Mouse (Mus musculus) thymus, postnatal 36 days (tissue): ENCODE data around the gene B4galt4.
"Not testable (repeated sequence)": the region's sequence is repeated elsewhere in the genome, so short reads cannot be mapped to it uniquely, and the experiment has no call there.

ENCODE experiments used
- DNase-seq, 2 experiments: peaks; one replicate each; pipeline ENCODE4 v3.0.0; 2022; ENCODE audit warnings: mixed read lengths in 2 of 2

Gene B4galt4

GRCm38 (mm10) chr16:38742113-38742658 lies at the start of gene B4galt4:
Gene B4galt4, plus strand, starts transcription at chr16:38742264.
- DNase-seq: peak; percentile 61 to 69

- no peak for DNase-seq
Measured at GRCm38 (mm10) chr16:38694906-38695540, 47.0 kb upstream of the B4galt4 start.

- no peak for DNase-seq
Measured at GRCm38 (mm10) chr16:38695557-38695956, 46.5 kb upstream of the B4galt4 start.

GRCm38 (mm10) chr16:38697611-38698010 lies 44.5 kb upstream of the B4galt4 start:
- DNase-seq: no peak

- no peak for DNase-seq
Measured at GRCm38 (mm10) chr16:38700392-38701162, 41.5 kb upstream of the B4galt4 start.

GRCm38 (mm10) chr16:38701492-38702185 lies 40.4 kb upstream of the B4galt4 start:
- no peak for DNase-seq

- no peak for DNase-seq
Measured at GRCm38 (mm10) chr16:38702316-38702715, 39.7 kb upstream of the B4galt4 start.

GRCm38 (mm10) chr16:38703501-38703900 lies 38.6 kb upstream of the B4galt4 start:
- DNase-seq: no peak

GRCm38 (mm10) chr16:38705531-38706281 lies 36.4 kb upstream of the B4galt4 start:
- no peak for DNase-seq

GRCm38 (mm10) chr16:38706782-38707181 lies 35.3 kb upstream of the B4galt4 start:
- DNase-seq: no peak

GRCm38 (mm10) chr16:38708962-38709520 lies 33.0 kb upstream of the B4galt4 start:
- DNase-seq: no peak

GRCm38 (mm10) chr16:38711245-38711644 lies 30.8 kb upstream of the B4galt4 start:
- DNase-seq: no peak

- DNase-seq: peak; percentile 19 to 25
Measured at GRCm38 (mm10) chr16:38712105-38712504, 30.0 kb upstream of the B4galt4 start.

- DNase-seq: peak; percentile 77 to 80
Measured at GRCm38 (mm10) chr16:38712581-38713403, 29.3 kb upstream of the B4galt4 start, which contains the start of gene Arhgap31. Gene Arhgap31, minus strand, starts transcription at chr16:38713274.

GRCm38 (mm10) chr16:38713404-38714258 lies 28.4 kb upstream of the B4galt4 start:
- no peak for DNase-seq

GRCm38 (mm10) chr16:38714259-38714526 lies 27.9 kb upstream of the B4galt4 start:
- DNase-seq: not testable (repeated sequence)

- no peak for DNase-seq
Measured at GRCm38 (mm10) chr16:38721377-38721776, 20.7 kb upstream of the B4galt4 start.

GRCm38 (mm10) chr16:38724256-38724655 lies 17.8 kb upstream of the B4galt4 start:
- no peak for DNase-seq

GRCm38 (mm10) chr16:38724974-38725373 lies 17.1 kb upstream of the B4galt4 start:
- no peak for DNase-seq

- DNase-seq: no peak
Measured at GRCm38 (mm10) chr16:38728576-38729132, 13.4 kb upstream of the B4galt4 start.
